Comparison of ENCODE assay signal across 17 mouse cellular contexts in the genomic region with DNA sequence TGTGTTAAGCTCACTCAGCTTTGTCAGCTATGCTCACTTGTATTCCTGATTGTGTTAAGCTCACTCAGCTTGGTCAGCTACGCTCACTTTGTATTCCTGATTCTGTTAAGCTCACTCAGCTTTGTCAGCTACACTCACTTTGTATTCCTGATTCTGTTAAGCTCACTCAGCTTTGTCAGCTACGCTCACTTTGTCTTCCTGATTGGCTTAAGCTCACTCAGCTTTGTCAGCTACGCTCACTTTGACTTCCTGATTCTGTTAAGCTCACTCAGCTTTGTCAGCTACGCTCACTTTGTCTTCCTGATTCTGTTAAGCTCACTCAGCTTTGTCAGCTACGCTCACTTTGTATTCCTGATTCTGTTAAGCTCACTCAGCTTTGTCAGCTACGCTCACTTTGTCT. TPM values are rescaled to one million over a fixed set of nuclear protein-coding genes. Genes with fewer than 3 reads are reported as not detected.
"Had no signal": no experiment of that assay in that cellular context is flagged by ENCODE, and none has a peak within 500 bp of the region (broad histone marks: within the 10 kb centered on the region; RNA-seq: fewer than 3 reads in every experiment).

No protein-coding gene starts in this region.

RNA-seq across cellular contexts. Expression of a gene that starts 5.1 kb away (rescaled TPM):
- polyA plus RNA-seq: liver, embryonic 12.5 days; liver, embryonic 16.5 days; lung, adult 2 months; lung, embryonic 15.5 days; lung, postnatal 0 days; midbrain, embryonic 10.5 days; midbrain, embryonic 12.5 days; midbrain, embryonic 14.5 days; midbrain, embryonic 16.5 days; myocyte; neural tube, embryonic 12.5 days; neural tube, embryonic 14.5 days; spleen, adult 2 months; stomach, embryonic 14.5 days; stomach, embryonic 16.5 days; urinary bladder, adult 2 months had no signal

RNA-seq across cellular contexts. Expression of a gene that starts 9.2 kb away (rescaled TPM):
- polyA plus RNA-seq: liver, embryonic 12.5 days; liver, embryonic 14.5 days; liver, embryonic 16.5 days; lung, adult 2 months; lung, embryonic 15.5 days; lung, postnatal 0 days; midbrain, embryonic 10.5 days; midbrain, embryonic 12.5 days; midbrain, embryonic 14.5 days; midbrain, embryonic 16.5 days; myocyte; neural tube, embryonic 12.5 days; neural tube, embryonic 14.5 days; spleen, adult 2 months; stomach, embryonic 14.5 days; stomach, embryonic 16.5 days; urinary bladder, adult 2 months had no signal

RNA-seq across cellular contexts. Expression of a gene that starts 17.3 kb away (rescaled TPM):
- polyA plus RNA-seq: liver, embryonic 12.5 days; liver, embryonic 16.5 days; lung, adult 2 months; lung, embryonic 15.5 days; lung, postnatal 0 days; midbrain, embryonic 10.5 days; midbrain, embryonic 12.5 days; midbrain, embryonic 14.5 days; midbrain, embryonic 16.5 days; myocyte; neural tube, embryonic 12.5 days; neural tube, embryonic 14.5 days; spleen, adult 2 months; stomach, embryonic 14.5 days; stomach, embryonic 16.5 days; urinary bladder, adult 2 months had no signal

RNA-seq across cellular contexts. Expression of a gene that starts 17.5 kb away (rescaled TPM):
- polyA plus RNA-seq: liver, embryonic 16.5 days; lung, adult 2 months; lung, embryonic 15.5 days; lung, postnatal 0 days; midbrain, embryonic 10.5 days; midbrain, embryonic 12.5 days; midbrain, embryonic 14.5 days; midbrain, embryonic 16.5 days; myocyte; neural tube, embryonic 12.5 days; neural tube, embryonic 14.5 days; spleen, adult 2 months; stomach, embryonic 14.5 days; stomach, embryonic 16.5 days; urinary bladder, adult 2 months had no signal

RNA-seq across cellular contexts. Expression of a gene that starts 29.4 kb away (rescaled TPM):
- polyA plus RNA-seq: liver, embryonic 12.5 days; liver, embryonic 16.5 days; lung, adult 2 months; lung, embryonic 15.5 days; lung, postnatal 0 days; midbrain, embryonic 10.5 days; midbrain, embryonic 12.5 days; midbrain, embryonic 14.5 days; midbrain, embryonic 16.5 days; myocyte; neural tube, embryonic 12.5 days; neural tube, embryonic 14.5 days; spleen, adult 2 months; stomach, embryonic 14.5 days; stomach, embryonic 16.5 days; urinary bladder, adult 2 months had no signal
